ENCODE assay signal across 30 mouse cellular contexts in genomic region chr8:56083654-56084053, GRCm38 (mm10).
"Had no signal": no experiment of that assay in that cellular context is flagged by ENCODE, and none has a peak within 500 bp of the region (broad histone marks: within the 10 kb centered on the region; RNA-seq: fewer than 3 reads in every experiment).

No protein-coding gene starts in this region.

- H3K36me3 ChIP-seq: limb, embryonic 10.5 days; limb, embryonic 12.5 days; limb, embryonic 13.5 days; limb, embryonic 15.5 days; liver, embryonic 12.5 days; liver, embryonic 13.5 days; liver, embryonic 15.5 days; lung, embryonic 15.5 days; midbrain, embryonic 12.5 days; midbrain, embryonic 13.5 days; midbrain, embryonic 15.5 days; neural tube, embryonic 12.5 days had no signal

- H3K4me2 ChIP-seq: limb, embryonic 12.5 days; limb, embryonic 13.5 days; limb, embryonic 15.5 days; liver, embryonic 11.5 days; liver, embryonic 12.5 days; liver, embryonic 13.5 days; liver, embryonic 15.5 days; lung, embryonic 14.5 days; lung, embryonic 15.5 days; midbrain, embryonic 12.5 days; midbrain, embryonic 13.5 days; midbrain, embryonic 15.5 days; neural tube, embryonic 12.5 days had no signal

- ATAC-seq: liver, embryonic 12.5 days; liver, postnatal 0 days; lung, postnatal 0 days; midbrain, embryonic 13.5 days; midbrain, embryonic 15.5 days; midbrain, embryonic 16.5 days had no signal

- DNase-seq: left cerebral cortex, postnatal 4 days; liver; liver, embryonic 13.5 days; liver, postnatal 0 days; lung, adult 18-20 months; lung, adult 2 months; lung, embryonic 14.5 days; lung, postnatal 10 days; lung, postnatal 14 days; lung, postnatal 36 days; lung, postnatal 4 days; midbrain, embryonic 14.5 days had no signal

- H3K9me3 ChIP-seq: limb, embryonic 10.5 days; limb, embryonic 12.5 days; limb, embryonic 13.5 days; limb, embryonic 15.5 days; liver, embryonic 12.5 days; liver, embryonic 13.5 days; liver, embryonic 15.5 days; lung, embryonic 15.5 days; midbrain, embryonic 12.5 days; midbrain, embryonic 13.5 days; midbrain, embryonic 15.5 days; neural tube, embryonic 12.5 days had no signal

- H3K4me3 ChIP-seq: left cerebral cortex, adult 2 months; limb, embryonic 10.5 days; limb, embryonic 12.5 days; limb, embryonic 13.5 days; limb, embryonic 15.5 days; liver, embryonic 12.5 days; liver, embryonic 13.5 days; liver, embryonic 15.5 days; lung, embryonic 15.5 days; megakaryocyte, embryonic 14.5 days; midbrain, embryonic 12.5 days; midbrain, embryonic 13.5 days; midbrain, embryonic 15.5 days; neural tube, embryonic 12.5 days had no signal

- H3K9ac ChIP-seq: limb, embryonic 12.5 days; limb, embryonic 13.5 days; limb, embryonic 15.5 days; liver, embryonic 12.5 days; liver, embryonic 13.5 days; liver, embryonic 14.5 days; liver, embryonic 15.5 days; liver, postnatal 0 days; lung, embryonic 14.5 days; lung, embryonic 15.5 days; midbrain, embryonic 12.5 days; midbrain, embryonic 13.5 days; midbrain, embryonic 15.5 days; neural tube, embryonic 12.5 days had no signal

- H3K27ac ChIP-seq: left cerebral cortex, adult 2 months; limb, embryonic 10.5 days; limb, embryonic 12.5 days; limb, embryonic 13.5 days; limb, embryonic 15.5 days; liver, embryonic 12.5 days; liver, embryonic 13.5 days; liver, embryonic 14.5 days; liver, embryonic 15.5 days; lung, embryonic 15.5 days; macrophage; midbrain, embryonic 12.5 days; midbrain, embryonic 13.5 days; midbrain, embryonic 15.5 days; neural tube, embryonic 12.5 days had no signal

- H3K4me1 ChIP-seq: limb, embryonic 10.5 days; limb, embryonic 12.5 days; limb, embryonic 13.5 days; limb, embryonic 15.5 days; liver, embryonic 12.5 days; liver, embryonic 13.5 days; liver, embryonic 15.5 days; lung, embryonic 15.5 days; megakaryocyte, embryonic 14.5 days; midbrain, embryonic 12.5 days; midbrain, embryonic 13.5 days; midbrain, embryonic 15.5 days; neural tube, embryonic 12.5 days had no signal

- H3K27me3 ChIP-seq: limb, embryonic 12.5 days; limb, embryonic 13.5 days; limb, embryonic 15.5 days; liver, embryonic 12.5 days; liver, embryonic 13.5 days; liver, embryonic 15.5 days; lung, embryonic 15.5 days; megakaryocyte, embryonic 14.5 days; midbrain, embryonic 12.5 days; midbrain, embryonic 13.5 days; midbrain, embryonic 15.5 days; neural tube, embryonic 12.5 days had no signal
